Mouse (Mus musculus) embryo, embryonic 11.5 days (tissue): ENCODE results near the gene Exosc9.
A peak's percentile ranks its signal among the peaks of the same experiment; 100 is the strongest.
"Not testable (repeated sequence)": the region's sequence is repeated elsewhere in the genome, so short reads cannot be mapped to it uniquely, and the experiment has no call there.

Experiments used
- DNase-seq: peaks from one replicate; pipeline ENCODE4 v3.0.0-alpha.2; 2012; ENCODE audit warnings: low read depth, low spot score

Gene Exosc9

GRCm38 (mm10) chr3:36551851-36552384, 488 bp upstream of the Exosc9 start:
- DNase-seq = no peak

- DNase-seq = no peak
Observed at GRCm38 (mm10) chr3:36557601-36558000, 5.2 kb downstream of the Exosc9 start.

GRCm38 (mm10) chr3:36559606-36560005, 7.2 kb downstream of the Exosc9 start:
- no peak for DNase-seq

GRCm38 (mm10) chr3:36563666-36564065, 11.3 kb downstream of the Exosc9 start:
- DNase-seq = no peak

- no peak for DNase-seq
Observed at GRCm38 (mm10) chr3:36569836-36570235, 17.4 kb downstream of the Exosc9 start.

- no peak for DNase-seq
Observed at GRCm38 (mm10) chr3:36571361-36571826, 19.0 kb downstream of the Exosc9 start.

GRCm38 (mm10) chr3:36571827-36572378, 19.5 kb downstream of the Exosc9 start, which contains the start of gene Ccna2:
Gene Ccna2, minus strand, starts transcription at chr3:36572150.
- peak; percentile 99 for DNase-seq

GRCm38 (mm10) chr3:36598811-36599210, 46.4 kb downstream of the Exosc9 start:
- no peak for DNase-seq

- DNase-seq = not testable (repeated sequence)
Observed at GRCm38 (mm10) chr3:36599773-36600172, 47.4 kb downstream of the Exosc9 start.

GRCm38 (mm10) chr3:36605894-36606783, 53.7 kb downstream of the Exosc9 start:
- no peak for DNase-seq

GRCm38 (mm10) chr3:36612687-36613086, 60.3 kb downstream of the Exosc9 start:
- DNase-seq = no peak

- peak; percentile 94 for DNase-seq
Observed at GRCm38 (mm10) chr3:36613202-36613907, 60.9 kb downstream of the Exosc9 start, which contains the start of gene Bbs7. Gene Bbs7, minus strand, starts transcription at chr3:36613477.

- DNase-seq = no peak
Observed at GRCm38 (mm10) chr3:36613908-36614255, 61.5 kb downstream of the Exosc9 start.
